Comparison of ENCODE assay signal across 32 mouse cellular contexts in genomic region chr3:144148234-144148633, GRCm38 (mm10).
"Had no signal": no experiment of that assay in that cellular context is flagged by ENCODE, and none has a peak within 500 bp of the region (broad histone marks: within the 10 kb centered on the region; RNA-seq: fewer than 3 reads in every experiment).

No protein-coding gene starts in this region.

- ATAC-seq: liver, embryonic 12.5 days; liver, postnatal 0 days; lung, postnatal 0 days; midbrain, embryonic 13.5 days; midbrain, embryonic 15.5 days; midbrain, embryonic 16.5 days had no signal

- H3K4me3 ChIP-seq: limb, embryonic 10.5 days; limb, embryonic 12.5 days; limb, embryonic 13.5 days; limb, embryonic 15.5 days; liver, embryonic 12.5 days; liver, embryonic 13.5 days; liver, embryonic 15.5 days; lung, embryonic 15.5 days; megakaryocyte, embryonic 14.5 days; midbrain, embryonic 10.5 days; midbrain, embryonic 12.5 days; midbrain, embryonic 13.5 days; midbrain, embryonic 15.5 days; myocyte; neural tube, embryonic 12.5 days had no signal

- H3K9ac ChIP-seq: limb, embryonic 12.5 days; limb, embryonic 13.5 days; limb, embryonic 15.5 days; liver, embryonic 12.5 days; liver, embryonic 13.5 days; liver, embryonic 14.5 days; liver, embryonic 15.5 days; liver, postnatal 0 days; lung, embryonic 14.5 days; lung, embryonic 15.5 days; midbrain, embryonic 12.5 days; midbrain, embryonic 13.5 days; midbrain, embryonic 15.5 days; neural tube, embryonic 12.5 days had no signal

- H3K4me2 ChIP-seq: limb, embryonic 12.5 days; limb, embryonic 13.5 days; limb, embryonic 15.5 days; liver, embryonic 11.5 days; liver, embryonic 12.5 days; liver, embryonic 13.5 days; liver, embryonic 15.5 days; lung, embryonic 14.5 days; lung, embryonic 15.5 days; midbrain, embryonic 11.5 days; midbrain, embryonic 12.5 days; midbrain, embryonic 13.5 days; midbrain, embryonic 15.5 days; neural tube, embryonic 12.5 days had no signal

- H3K36me3 ChIP-seq: limb, embryonic 10.5 days; limb, embryonic 12.5 days; limb, embryonic 13.5 days; limb, embryonic 15.5 days; liver, embryonic 12.5 days; liver, embryonic 13.5 days; liver, embryonic 15.5 days; lung, embryonic 15.5 days; midbrain, embryonic 10.5 days; midbrain, embryonic 12.5 days; midbrain, embryonic 13.5 days; midbrain, embryonic 15.5 days; neural tube, embryonic 12.5 days had no signal

- H3K27ac ChIP-seq: limb, embryonic 10.5 days; limb, embryonic 12.5 days; limb, embryonic 13.5 days; limb, embryonic 15.5 days; liver, embryonic 12.5 days; liver, embryonic 13.5 days; liver, embryonic 14.5 days; liver, embryonic 15.5 days; lung, embryonic 15.5 days; macrophage; midbrain, embryonic 10.5 days; midbrain, embryonic 12.5 days; midbrain, embryonic 13.5 days; midbrain, embryonic 15.5 days; neural tube, embryonic 12.5 days had no signal

- H3K4me1 ChIP-seq: limb, embryonic 10.5 days; limb, embryonic 12.5 days; limb, embryonic 13.5 days; limb, embryonic 15.5 days; liver, embryonic 12.5 days; liver, embryonic 13.5 days; liver, embryonic 15.5 days; lung, embryonic 15.5 days; megakaryocyte, embryonic 14.5 days; midbrain, embryonic 10.5 days; midbrain, embryonic 12.5 days; midbrain, embryonic 13.5 days; midbrain, embryonic 15.5 days; neural tube, embryonic 12.5 days had no signal

- DNase-seq: left cerebral cortex, postnatal 4 days; liver; liver, embryonic 13.5 days; liver, postnatal 0 days; lung, adult 18-20 months; lung, adult 2 months; lung, embryonic 14.5 days; lung, postnatal 10 days; lung, postnatal 14 days; lung, postnatal 36 days; lung, postnatal 4 days; midbrain, embryonic 14.5 days had no signal

- H3K27me3 ChIP-seq: limb, embryonic 12.5 days; limb, embryonic 13.5 days; limb, embryonic 15.5 days; liver, embryonic 12.5 days; liver, embryonic 13.5 days; liver, embryonic 15.5 days; lung, embryonic 15.5 days; megakaryocyte, embryonic 14.5 days; midbrain, embryonic 12.5 days; midbrain, embryonic 13.5 days; midbrain, embryonic 15.5 days; neural tube, embryonic 12.5 days had no signal

- H3K9me3 ChIP-seq: limb, embryonic 10.5 days; limb, embryonic 12.5 days; limb, embryonic 13.5 days; limb, embryonic 15.5 days; liver, embryonic 12.5 days; liver, embryonic 13.5 days; liver, embryonic 15.5 days; lung, embryonic 15.5 days; midbrain, embryonic 10.5 days; midbrain, embryonic 12.5 days; midbrain, embryonic 13.5 days; midbrain, embryonic 15.5 days; neural tube, embryonic 12.5 days had no signal
